Mouse (Mus musculus): ENCODE data around the gene Lamb2.

- TF ChIP-seq GATA1 (IDR thresholded peaks at IDR 0.05; ENCODE audit: low read length), result no peak
- TF ChIP-seq TAL1 (IDR thresholded peaks at IDR 0.05; ENCODE audit: low read length), result no peak
Measured at GRCm38 (mm10) chr9:108459939-108460318, 19.6 kb upstream of the Lamb2 start.
